Mouse (Mus musculus) monocyte, adult 2 months (primary cell): ENCODE data around the gene Exd1.
A peak's percentile ranks its signal among the peaks of the same experiment; 100 is the strongest.

ENCODE experiments used
- DNase-seq, 2 experiments: peaks; one replicate each; pipeline ENCODE4 v3.0.0; 2022; ENCODE audit warnings: low spot score in 2 of 2, low read depth in 1 of 2

The Exd1 gene

GRCm38 (mm10) chr2:119547522-119548370, at the start of gene Exd1, which contains the start of gene Chp1:
Gene Exd1 (minus strand): TSS chr2:119547627.
Gene Chp1 (plus strand): TSS chr2:119547697.
- DNase-seq, result peak; percentile 94 to 98

- DNase-seq, result no peak
Measured at GRCm38 (mm10) chr2:119596781-119597330, 49.4 kb upstream of the Exd1 start.

- DNase-seq, result no peak
Measured at GRCm38 (mm10) chr2:119595308-119595707, 47.9 kb upstream of the Exd1 start.

- peak; percentile 80 to 87 for DNase-seq
Measured at GRCm38 (mm10) chr2:119594113-119594981, 46.9 kb upstream of the Exd1 start.

GRCm38 (mm10) chr2:119593765-119594112, 46.3 kb upstream of the Exd1 start:
- no peak for DNase-seq

GRCm38 (mm10) chr2:119591247-119591646, 43.8 kb upstream of the Exd1 start:
- no peak for DNase-seq

GRCm38 (mm10) chr2:119587383-119587782, 40.0 kb upstream of the Exd1 start:
- DNase-seq, result peak; percentile 34 to 45

GRCm38 (mm10) chr2:119584282-119584681, 36.9 kb upstream of the Exd1 start:
- no peak for DNase-seq

- no peak for DNase-seq
Measured at GRCm38 (mm10) chr2:119583439-119583838, 36.0 kb upstream of the Exd1 start.

- no peak for DNase-seq
Measured at GRCm38 (mm10) chr2:119581571-119581970, 34.1 kb upstream of the Exd1 start.

GRCm38 (mm10) chr2:119572471-119572870, 25.0 kb upstream of the Exd1 start:
- DNase-seq, result no peak

- DNase-seq, result no peak
Measured at GRCm38 (mm10) chr2:119566182-119566855, 18.9 kb upstream of the Exd1 start.

GRCm38 (mm10) chr2:119565284-119565683, 17.9 kb upstream of the Exd1 start:
- no peak for DNase-seq

GRCm38 (mm10) chr2:119561794-119562193, 14.4 kb upstream of the Exd1 start:
- no peak for DNase-seq

- no peak for DNase-seq
Measured at GRCm38 (mm10) chr2:119558737-119559340, 11.4 kb upstream of the Exd1 start.

- DNase-seq, result no peak
Measured at GRCm38 (mm10) chr2:119558039-119558438, 10.6 kb upstream of the Exd1 start.

- no peak for DNase-seq
Measured at GRCm38 (mm10) chr2:119549678-119550077, 2.3 kb upstream of the Exd1 start.

- no peak for DNase-seq
Measured at GRCm38 (mm10) chr2:119548691-119549090, 1.3 kb upstream of the Exd1 start.

- no peak for DNase-seq
Measured at GRCm38 (mm10) chr2:119548371-119548660, 889 bp upstream of the Exd1 start.

GRCm38 (mm10) chr2:119546848-119547521, 442 bp downstream of the Exd1 start:
- DNase-seq, result peak; percentile 78 to 88
